Mouse (Mus musculus) cerebellum, postnatal 4 days (tissue): Measurements from ENCODE around the gene Oaz1.
A peak's percentile ranks its signal among the peaks of the same experiment; 100 is the strongest.
"Not testable (repeated sequence)": the region's sequence is repeated elsewhere in the genome, so short reads cannot be mapped to it uniquely, and the experiment has no call there.

Source experiments
- DNase-seq, 2 experiments: peaks; one replicate each; pipeline ENCODE4 v3.0.0; 2022; ENCODE audit warnings: low spot score in 2 of 2, mixed read lengths in 1 of 2

Gene Oaz1

DNA sequence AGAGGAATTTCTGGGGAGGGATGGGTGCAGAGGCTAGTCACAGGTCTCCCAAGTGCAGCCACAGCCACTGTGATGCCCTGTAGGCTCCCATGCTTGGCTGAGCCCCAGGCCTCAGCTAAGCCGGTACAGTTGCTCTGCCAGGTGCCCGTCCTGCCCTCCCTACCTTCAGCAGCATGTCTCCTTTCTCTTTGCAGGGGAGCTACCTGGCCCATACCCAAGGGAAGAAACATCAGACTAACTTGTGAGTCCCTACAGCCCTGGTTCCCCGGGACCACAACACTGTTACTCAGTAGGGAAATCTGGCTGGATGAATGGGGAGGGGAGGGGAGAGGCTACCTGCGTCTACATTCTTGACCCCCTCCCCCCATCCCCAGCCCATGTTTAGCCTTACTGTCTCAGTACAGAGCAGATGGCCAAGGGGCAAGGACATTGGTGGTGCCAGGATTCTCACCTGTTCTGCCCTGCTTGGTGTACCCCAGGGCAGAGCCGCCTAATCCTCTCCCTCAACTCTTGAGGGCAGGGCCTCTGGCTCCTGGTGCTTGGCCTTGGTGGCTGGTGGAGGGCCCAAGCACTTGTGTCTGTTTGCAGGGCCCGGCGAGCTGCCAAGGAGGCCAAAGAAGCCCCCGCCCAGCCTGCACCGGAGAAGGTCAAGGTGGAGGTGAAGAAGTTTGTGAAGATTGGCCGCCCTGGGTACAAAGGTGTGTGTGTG, 24.1 kb upstream of the Oaz1 start:
- no peak for DNase-seq

DNA sequence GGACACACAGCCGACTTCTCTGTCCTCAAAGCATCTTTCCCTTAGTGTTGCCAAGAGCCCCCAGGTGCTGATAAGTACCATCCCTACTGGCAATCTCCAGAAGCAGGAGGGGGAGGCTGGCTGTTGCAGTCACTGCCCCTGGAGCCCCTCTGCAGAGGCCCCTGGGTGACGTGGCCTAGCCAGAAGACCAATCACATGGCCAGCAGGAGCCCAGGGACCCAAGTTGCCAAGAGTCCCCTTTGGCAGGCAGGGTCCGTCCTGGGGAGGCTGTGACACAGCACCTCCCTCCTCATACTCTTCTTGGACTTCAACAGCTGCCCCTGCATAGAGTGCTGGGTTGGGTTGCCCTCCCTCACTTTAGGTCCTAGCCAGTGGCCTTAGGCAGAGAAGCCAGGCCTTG, 23.5 kb upstream of the Oaz1 start:
- DNase-seq: no peak

DNA sequence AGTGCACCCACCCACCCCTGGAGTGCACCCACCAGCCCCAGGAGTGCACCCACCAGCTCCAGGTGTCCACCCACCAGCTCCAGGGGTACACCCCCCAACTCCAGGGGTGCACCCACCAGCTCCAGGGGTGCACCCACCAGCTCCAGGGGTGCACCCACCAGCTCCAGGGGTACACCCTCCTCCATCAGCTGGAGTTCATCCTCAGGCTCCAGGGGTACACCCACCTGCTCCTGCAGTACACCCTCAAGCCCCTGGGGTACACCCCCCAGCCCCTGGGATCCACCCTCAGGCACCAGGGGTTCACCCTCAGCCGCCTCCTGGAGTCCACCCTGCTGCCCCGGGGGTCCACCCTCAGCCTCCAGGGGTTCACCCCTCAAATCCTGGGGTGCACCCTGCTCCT, 22.1 kb upstream of the Oaz1 start:
- no peak for DNase-seq

DNA sequence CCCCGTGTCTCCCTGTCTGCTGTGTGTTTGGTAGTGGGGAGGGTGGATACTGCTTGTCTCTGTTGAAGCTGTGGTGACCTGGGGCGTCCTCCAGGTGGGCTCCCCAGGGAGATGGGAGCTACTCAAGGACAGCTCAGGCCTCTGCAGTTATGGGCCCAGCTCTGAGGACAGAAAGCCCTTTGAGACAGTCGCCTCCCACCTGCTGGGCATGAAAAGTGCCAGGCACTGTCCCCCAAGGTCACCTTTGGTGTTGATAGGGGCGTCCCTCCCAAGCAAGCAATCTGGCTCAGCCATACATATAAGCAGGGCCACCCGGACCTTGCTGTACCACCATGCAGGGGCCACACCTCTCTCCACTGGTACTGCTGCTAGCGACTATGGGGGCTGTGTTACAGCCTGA, 21.5 kb upstream of the Oaz1 start, which contains the start of gene Amh:
Gene Amh, plus strand, starts transcription at position 328 of the 400 bp plus-strand sequence.
- DNase-seq: no peak

DNA sequence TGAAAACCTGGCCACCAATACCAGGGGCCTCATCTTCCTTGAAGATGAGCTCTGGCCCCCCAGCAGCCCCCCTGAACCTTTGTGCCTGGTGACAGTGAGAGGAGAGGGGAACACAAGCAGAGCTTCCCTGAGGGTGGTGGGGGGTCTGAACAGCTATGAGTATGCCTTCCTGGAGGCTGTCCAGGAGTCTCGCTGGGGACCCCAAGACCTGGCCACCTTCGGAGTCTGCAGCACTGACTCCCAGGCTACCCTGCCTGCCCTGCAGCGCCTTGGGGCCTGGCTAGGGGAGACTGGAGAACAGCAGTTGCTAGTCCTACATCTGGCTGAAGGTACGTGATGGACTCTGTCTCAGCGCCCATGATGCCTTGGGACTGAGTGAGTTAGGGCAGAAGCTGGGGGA, 21.1 kb upstream of the Oaz1 start:
- DNase-seq: no peak

DNA sequence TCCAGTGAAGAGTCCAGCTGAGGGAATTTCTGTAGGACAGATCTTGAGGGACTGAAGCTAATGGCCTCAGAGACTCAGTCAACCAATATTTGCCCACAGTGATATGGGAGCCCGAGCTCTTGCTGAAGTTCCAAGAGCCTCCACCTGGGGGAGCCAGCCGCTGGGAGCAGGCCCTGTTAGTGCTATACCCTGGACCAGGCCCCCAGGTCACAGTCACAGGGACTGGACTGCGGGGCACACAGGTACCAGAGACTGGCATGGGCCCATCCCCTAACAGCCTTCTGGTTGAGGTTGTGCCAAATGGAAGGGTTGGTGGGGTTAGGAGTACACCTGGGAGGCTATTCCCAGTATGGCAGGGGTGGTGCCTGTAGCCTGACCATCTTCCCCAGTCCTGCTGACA, 20.5 kb upstream of the Oaz1 start:
- peak; percentile 77 to 85 for DNase-seq

DNA sequence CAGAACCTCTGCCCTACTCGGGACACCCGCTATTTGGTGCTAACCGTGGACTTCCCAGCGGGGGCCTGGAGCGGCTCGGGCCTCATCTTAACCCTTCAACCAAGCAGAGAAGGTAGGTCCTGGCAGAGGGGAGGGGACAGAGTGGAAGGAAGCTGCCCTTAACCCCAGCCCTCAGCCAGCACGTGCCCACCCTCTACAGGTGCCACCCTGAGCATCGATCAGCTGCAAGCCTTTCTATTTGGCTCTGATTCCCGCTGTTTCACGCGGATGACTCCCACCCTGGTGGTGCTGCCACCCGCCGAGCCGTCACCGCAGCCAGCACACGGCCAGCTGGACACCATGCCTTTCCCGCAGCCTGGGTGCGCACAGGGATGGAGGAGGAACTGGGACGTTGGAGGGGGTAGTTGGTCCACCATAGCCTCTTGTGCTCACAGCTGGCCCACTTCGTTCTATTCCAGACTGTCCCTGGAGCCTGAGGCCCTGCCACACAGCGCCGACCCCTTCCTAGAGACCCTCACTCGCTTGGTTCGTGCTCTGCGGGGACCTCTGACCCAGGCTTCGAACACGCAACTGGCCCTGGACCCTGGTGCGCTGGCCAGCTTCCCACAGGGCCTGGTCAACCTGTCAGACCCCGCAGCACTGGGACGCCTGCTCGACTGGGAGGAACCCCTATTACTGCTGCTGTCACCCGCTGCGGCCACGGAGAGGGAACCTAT, 20.0 kb upstream of the Oaz1 start:
- DNase-seq: no peak

DNA sequence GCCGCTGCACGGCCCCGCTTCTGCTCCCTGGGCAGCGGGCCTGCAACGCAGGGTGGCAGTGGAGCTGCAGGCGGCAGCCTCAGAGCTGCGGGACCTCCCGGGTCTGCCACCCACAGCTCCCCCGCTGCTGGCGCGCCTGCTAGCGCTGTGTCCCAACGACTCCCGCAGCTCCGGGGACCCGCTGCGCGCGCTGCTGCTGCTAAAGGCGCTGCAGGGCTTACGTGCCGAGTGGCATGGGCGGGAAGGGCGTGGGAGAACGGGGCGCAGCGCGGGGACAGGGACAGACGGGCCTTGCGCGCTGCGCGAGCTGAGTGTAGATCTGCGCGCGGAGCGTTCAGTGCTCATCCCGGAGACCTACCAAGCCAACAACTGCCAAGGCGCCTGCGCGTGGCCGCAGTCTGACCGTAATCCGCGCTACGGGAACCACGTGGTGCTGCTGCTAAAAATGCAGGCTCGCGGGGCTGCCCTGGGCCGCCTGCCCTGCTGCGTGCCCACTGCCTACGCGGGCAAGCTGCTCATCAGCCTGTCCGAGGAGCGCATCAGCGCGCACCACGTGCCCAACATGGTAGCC, 19.3 kb upstream of the Oaz1 start:
- peak in 1 of 2 experiments; percentile 72 for DNase-seq

DNA sequence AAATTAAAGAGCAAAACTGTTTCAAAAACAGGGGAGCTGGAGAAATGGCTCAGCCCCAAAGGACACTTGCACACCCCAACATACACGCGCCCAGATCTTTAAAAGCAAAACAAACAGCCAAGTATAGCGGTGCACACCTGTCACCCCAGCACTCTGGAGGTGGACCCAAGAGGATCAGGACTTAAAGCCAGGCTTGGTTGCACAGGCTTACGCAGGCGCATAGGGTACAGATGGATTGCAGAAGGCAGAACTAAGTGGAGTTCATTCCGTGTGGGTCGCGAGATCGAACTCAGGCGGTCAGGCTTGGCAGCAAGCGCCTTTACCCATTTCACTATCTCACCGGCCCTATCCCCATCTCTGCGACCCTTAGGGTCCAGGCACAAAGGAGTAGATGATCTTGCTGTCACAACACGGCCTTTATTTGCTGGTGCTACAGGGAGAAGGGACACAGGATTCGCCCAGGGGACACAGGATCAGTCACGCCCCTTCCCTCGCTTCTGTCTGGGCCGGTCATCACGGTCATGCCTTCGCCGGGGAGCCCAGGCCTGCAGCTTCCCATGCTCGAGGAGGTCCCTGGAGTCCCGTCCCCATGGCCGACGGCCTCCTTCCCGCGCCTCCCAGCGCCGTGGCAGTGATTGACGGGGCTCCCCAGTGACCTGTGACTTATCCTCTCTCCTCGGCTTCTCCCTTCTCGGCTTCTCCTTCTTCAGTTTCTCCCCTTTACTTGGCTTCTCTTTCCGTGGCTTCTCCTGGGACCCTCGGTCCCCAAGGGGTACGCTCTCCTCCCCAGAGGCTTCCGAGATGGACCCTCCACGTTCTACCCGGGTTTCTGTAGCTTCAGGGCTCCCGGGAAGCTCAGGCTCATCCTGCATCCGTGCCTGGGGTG, 18.1 kb upstream of the Oaz1 start:
- DNase-seq: no peak

DNA sequence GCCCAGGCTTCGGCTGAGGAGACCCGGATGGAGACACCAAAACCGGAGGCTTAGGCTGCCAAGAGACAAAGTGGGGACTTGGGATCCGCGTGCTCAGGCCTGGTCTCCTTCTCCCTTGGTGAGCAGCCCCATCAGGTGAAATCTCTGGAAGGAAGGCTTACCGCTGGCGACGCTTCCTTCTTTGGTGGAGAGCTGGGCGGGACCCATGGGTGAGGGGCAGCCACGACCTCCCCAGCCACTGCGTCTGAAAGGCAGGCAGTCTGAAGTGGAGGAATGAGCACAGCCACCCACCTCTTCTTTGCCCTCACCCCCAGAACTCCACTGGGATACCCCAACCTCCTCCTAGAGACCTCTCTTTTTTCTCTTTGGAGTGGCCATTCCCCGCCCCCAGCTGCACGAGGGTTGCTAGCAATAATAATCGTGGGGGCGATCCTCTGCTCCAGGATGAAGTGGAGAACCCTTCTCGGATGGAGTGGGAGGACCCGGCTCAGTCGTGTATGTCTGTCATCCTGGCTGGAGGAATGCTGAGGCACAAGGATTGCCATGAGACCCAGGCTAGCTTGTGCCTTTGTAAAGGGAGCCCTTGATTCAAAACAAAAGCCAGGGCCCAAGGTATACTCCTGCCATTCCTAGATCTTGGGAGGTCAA, 17.3 kb upstream of the Oaz1 start:
- DNase-seq: no peak

DNA sequence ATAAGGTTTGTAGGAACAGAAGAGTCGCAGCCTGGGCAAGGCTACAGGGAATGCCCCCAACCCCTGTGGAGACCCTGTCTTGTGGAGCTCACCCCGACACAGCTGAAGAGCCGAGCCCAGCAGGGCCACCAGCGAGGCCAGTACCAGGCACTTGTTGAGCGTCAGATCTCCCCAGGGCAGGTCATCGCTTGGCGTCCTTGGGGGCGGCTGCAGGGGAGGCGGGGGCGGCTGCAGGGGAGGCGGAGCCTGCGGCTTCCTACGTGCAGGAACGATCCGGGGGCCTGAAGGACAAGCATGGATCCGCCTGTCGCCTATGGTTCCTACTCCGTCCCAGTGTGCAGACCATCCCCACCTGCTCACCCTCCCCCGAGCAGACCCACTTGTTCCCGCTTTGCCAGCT, 16.4 kb upstream of the Oaz1 start:
- DNase-seq: no peak

DNA sequence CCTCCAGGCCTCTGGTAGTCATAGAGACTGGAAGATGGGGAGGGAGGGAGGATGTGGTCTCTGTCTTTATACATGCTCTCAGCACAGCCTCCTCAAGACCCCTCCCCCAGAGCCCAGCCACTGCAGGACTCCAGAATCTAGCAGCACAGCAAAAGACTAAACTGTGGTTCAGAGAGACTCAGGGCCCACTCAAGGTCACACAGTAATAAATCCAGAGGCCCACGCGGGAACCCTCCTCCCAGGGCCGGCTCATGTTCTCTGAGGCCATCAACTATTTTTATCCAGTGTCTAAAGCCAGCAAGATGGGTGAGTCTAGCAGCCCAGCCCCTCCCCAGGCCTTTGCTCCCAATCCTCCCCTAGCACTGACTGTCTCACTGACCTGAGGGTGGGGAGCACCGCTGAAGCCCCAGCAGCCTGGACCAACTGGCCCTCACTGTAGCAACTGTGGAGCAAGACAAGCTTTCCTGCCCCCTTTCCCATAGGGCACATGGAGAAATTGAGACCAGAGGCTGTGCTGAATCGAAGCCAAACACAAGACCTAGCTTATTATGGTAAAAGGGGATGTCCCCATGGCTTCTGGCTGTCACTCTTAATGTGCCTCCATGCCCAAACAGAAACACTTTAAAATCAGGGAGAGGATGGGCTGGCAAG, 13.9 kb upstream of the Oaz1 start:
- no peak for DNase-seq

DNA sequence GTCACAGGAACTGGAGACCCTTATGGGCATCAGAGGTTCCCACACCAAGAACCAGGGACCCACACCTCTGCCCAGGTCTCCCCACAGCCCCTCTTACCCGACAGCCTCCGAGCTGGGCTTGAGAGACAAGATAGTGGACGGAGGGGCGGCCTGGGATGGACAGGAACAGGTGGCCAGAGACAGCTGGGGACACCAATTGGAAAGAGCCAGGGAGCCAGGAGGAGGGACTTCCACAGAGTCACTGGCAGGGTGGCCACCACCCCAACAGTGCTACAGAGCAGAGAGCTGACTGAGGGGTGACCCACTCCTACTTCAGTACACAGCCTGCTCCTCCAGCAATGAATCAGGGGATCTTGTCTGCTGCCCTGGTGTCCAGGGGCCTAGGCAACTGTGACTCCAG, 13.1 kb upstream of the Oaz1 start, which contains the start of gene Jsrp1:
Gene Jsrp1, minus strand, starts transcription at position 133 of the 400 bp plus-strand sequence.
- DNase-seq: no peak

DNA sequence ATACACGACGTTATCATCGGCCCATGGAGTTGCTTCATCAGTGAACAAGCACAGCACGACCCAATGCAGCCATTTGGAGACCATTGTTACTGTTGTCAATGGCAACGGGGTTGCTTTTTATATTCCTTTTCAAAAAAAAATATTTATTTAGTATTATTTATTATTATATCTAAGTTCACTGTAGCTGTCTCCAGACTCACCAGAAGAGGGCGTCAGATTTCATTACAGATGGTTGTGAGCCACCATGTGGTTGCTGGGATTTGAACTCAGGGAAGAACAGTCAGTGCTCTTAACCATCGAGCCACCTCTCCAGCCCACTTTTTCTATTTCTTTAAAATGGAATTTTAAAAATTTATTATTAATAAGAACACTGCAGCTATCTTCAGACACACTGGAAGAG, 11.7 kb upstream of the Oaz1 start:
- DNase-seq: no peak

DNA sequence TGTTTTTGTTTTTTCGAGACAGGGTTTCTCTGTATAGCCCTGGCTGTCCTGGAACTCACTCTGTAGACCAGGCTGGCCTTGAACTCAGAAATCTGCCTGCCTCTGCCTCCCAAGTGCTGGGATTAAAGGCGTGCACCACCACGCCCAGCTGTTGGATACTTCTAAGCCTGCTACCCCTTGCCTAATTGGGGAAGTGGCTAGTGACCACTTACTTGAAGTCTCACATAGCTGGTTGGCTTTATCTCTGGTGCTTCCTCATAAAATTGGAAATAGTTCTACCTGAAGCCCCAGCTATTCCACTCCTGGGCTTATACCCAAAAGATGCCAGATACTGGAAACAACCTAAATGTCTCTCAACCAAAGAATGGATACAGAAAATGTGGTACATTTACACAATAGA, 10.2 kb upstream of the Oaz1 start:
- not testable (repeated sequence) for DNase-seq

DNA sequence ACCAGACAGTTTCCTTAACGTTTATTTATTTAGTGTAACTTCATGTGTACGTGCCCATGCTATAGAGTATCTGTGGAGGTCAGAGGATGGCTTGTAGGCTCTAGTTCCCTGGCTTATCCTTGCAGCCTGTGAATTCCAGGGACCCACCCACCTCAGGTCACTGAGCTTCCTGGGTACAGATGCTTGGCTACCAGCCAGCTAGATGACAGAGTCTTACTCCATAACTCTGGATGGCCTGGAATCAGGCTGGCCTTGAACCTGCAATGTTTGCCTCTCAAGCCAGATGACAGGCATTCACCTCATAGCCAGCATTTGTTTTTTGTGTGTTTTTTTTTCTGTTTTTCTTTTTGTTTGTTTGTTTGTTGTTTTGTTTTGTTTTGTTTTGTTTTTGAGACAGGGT, 9.3 kb upstream of the Oaz1 start:
- no peak for DNase-seq

DNA sequence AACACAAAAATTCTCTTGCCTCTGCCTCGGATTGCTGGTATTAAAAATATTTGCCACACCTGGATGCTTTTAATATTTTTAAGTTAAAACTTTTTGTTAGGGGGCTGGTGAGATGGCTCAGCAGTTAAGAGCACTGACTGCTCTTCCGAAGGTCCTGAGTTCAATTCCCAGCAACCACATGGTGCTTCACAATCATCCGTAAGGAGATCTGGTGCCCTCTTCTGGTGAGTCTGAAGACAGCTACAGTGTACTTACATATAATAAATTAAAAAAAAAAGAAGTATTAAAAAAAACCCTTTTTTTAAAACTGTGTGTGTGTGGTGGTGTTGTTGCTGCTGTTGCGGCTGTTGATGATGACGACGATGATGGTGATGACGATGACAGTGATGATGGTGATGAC, 8.5 kb upstream of the Oaz1 start:
- DNase-seq: not testable (repeated sequence)

DNA sequence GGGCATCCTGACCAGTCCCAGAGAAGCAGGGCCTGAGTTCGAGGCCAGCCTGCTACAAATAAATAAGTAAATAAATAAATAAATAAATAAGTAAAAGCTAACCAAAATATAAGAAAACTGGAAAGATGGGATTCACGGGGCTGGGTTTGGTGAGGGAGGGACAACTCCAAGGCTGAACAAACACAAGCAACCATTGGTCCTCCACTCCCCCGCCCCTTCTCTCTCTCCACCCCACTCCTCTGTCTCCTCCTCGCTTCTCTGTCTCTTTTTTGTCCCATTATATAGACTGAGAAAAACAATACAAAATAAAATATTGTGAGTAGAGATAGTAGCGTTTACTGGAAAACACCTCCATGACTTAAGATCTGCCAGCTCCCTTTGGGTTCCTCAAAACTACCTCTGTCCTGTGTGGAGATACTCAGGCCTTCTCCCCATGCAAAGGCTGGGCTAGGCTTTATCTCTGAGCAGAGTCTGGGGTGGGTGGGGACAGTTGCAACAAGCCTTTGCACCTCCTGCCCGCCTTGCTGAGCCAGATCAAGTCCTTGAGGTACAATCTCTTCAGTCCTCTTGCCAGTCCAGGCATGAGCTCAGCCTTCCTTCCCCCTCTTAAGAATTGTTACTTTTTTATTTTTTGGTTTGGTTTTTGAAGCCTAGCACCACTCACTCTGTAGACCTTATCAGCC, 7.7 kb upstream of the Oaz1 start:
- no peak for DNase-seq

DNA sequence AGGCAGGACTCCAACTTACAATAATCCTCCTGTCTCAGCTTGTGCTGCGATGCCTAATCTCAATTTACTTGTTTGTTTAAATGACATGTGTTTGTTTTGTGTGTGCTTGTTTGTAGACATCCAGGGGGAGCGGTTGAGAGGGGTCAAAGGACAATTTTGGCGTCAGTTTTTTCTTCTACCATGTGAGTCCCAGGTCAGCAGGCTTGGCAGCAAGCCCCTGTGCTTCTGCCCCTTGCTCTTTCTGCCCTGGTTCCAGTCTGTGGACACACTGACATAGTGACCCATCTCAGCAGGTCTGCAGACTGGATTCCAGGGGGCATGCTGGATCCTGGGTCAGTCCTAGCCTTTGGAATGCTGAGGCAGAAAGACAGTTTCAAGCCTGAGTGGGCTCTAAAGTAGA, 7.0 kb upstream of the Oaz1 start:
- no peak for DNase-seq

DNA sequence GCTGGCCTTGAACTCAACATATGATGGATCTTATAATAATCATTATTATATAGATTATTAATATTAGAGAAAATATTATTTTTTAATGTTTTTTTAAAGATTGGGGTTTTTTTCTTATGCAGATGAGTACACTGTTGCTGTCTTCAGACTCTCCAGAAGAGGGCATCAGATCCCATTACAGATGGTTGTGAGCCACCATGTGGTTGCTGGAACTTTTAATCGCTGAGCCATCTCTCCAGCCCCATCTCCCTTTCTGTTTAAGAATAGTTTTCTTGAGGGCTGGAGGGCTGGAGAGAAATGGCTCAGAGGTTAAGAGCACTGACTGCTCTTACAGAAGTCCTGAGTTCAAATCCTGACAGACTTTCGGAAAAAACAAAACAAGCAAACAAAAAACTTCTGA, 4.5 kb upstream of the Oaz1 start:
- no peak for DNase-seq
